Mouse (Mus musculus) CD4-positive helper T cell, adult 2 months (primary cell): ENCODE measurements at regions not wholly inside any gene's neighbourhood (a gene's known extent, or its start where the extent isn't known, plus 50 kb on each side); places are given as distances from the start of the nearest gene placed in this dataset.

Experiments used
- DNase-seq: peaks from one replicate; pipeline ENCODE4 v3.0.0-alpha.2; 2012; ENCODE audit warnings: low read depth, missing footprints, low spot score

- no peak for DNase-seq
Observed at GRCm38 (mm10) chr4:131097421-131097820, 153.2 kb downstream of the Matn1 start.

GRCm38 (mm10) chr4:131100093-131100795 is 156.1 kb downstream of the Matn1 start:
- no peak for DNase-seq

DNA sequence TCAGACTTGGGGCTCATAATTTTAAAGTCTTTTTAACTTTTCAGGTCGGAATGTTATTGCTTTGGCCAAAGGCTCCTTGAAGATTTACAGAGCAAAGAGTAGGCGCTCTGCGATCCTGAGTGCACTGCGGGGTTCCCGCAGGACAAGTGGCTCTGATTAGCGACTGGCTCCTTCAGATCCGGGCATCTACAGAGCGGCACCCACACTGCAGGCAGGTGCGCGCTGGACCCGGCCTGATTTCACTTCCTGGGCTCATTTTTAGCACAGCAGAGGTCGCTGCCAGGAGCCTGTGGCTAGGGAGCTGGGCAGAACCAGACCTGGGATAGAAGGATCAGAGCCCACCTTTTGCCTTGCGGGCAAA is 156.6 kb downstream of the Matn1 start:
- no peak for DNase-seq

GRCm38 (mm10) chr4:131102163-131102562 is 158.0 kb downstream of the Matn1 start:
- no peak for DNase-seq

- DNase-seq, result no peak
Observed at GRCm38 (mm10) chr4:131107127-131107857, 163.1 kb downstream of the Matn1 start.

- DNase-seq, result no peak
Observed at GRCm38 (mm10) chr4:131112536-131112935, 168.4 kb downstream of the Matn1 start.

GRCm38 (mm10) chr4:131113727-131114303 is 169.6 kb downstream of the Matn1 start:
- DNase-seq, result no peak

GRCm38 (mm10) chr4:131115247-131115646 is 171.1 kb downstream of the Matn1 start:
- peak; percentile 15 for DNase-seq

- no peak for DNase-seq
Observed at GRCm38 (mm10) chr4:131118586-131118985, 174.4 kb downstream of the Matn1 start.

GRCm38 (mm10) chr4:131119621-131120020 is 175.4 kb downstream of the Matn1 start:
- DNase-seq, result no peak

DNA sequence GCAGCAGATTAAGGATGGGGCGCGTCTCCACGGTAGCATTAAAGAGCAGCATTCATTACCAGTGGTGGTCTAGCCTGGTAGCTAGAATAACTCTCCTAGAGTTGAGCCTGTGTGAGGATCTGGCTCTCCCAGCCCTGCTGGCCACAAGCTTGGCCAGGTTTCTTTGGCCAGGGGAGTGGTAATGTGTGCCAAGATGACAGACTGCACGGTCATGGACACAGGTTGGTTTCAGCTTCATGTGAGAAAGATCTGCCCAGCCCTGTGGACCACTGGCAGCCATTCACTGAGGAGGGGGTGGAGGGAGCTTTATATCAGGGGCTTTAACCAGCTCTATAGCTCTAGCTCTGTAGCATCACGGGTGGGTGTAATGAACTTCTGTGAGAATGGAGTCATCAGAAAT is 176.5 kb downstream of the Matn1 start:
- no peak for DNase-seq

GRCm38 (mm10) chr4:131125975-131126374 is 181.8 kb downstream of the Matn1 start:
- no peak for DNase-seq

- no peak for DNase-seq
Observed at GRCm38 (mm10) chr4:131126901-131127300, 182.7 kb downstream of the Matn1 start.

- no peak for DNase-seq
Observed at GRCm38 (mm10) chr4:131128646-131129045, 184.5 kb downstream of the Matn1 start.

- DNase-seq, result no peak
Observed at GRCm38 (mm10) chr4:131132201-131132600, 188.0 kb downstream of the Matn1 start.

DNA sequence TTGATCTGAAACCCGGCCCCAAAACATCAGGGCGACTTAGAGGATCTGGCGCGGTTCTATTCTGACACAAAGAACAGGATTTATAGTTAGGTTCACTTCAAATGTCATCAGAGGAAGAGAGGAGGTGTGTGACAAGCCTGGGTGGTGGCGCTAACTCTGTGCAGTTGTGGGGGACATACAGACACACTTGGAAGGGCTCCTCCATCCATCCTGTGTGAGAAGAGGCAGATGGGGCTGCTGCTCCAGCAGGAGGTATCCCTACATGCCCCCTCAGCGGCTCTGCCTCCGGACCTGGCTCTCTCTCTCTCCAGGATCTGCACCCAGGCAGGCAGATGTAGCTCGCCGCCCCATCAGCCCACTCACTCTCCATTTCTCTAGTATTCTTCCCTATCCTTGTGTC is 188.6 kb downstream of the Matn1 start:
- DNase-seq, result no peak

DNA sequence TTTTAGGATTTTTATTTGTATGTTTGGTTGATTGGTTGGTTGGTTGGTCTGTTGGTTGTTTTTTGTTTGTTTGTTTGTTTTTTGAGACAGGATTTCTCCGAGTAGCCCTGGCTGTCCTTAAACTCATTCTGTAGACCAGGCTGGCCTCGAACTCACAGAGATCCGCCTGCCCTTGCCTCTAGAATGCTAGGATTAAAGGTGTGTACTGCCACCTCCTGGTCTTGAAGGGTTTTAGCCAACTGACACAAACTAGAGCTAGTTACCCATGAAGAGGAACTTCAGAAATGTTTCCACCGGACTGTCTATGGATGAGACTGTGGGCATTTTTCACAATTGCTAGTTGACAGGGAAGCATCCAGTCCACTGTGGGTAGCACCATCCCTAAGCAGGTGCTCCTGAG is 191.7 kb downstream of the Matn1 start:
- DNase-seq, result no peak

DNA sequence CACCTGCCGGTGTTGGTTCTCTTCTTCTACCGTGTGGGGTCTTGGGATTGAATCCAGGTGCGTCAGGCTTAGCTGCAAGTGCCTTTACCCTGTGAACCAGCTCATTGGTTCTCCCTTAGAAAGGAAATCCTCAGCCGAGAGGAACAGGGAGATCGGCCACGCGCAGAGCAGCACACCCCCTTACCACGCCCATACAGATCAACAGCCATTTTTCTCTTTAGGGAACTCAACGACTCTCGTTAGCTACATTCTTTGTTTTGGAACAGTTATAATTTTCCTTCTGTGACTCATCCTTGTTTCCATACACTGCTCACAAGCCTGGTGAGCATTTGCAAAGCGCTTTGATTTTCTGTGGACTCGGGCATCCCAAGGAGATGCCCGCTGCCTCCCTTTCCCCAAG is 194.7 kb downstream of the Matn1 start:
- DNase-seq, result no peak

GRCm38 (mm10) chr4:131141890-131142465 is 197.8 kb downstream of the Matn1 start:
- DNase-seq, result no peak

DNA sequence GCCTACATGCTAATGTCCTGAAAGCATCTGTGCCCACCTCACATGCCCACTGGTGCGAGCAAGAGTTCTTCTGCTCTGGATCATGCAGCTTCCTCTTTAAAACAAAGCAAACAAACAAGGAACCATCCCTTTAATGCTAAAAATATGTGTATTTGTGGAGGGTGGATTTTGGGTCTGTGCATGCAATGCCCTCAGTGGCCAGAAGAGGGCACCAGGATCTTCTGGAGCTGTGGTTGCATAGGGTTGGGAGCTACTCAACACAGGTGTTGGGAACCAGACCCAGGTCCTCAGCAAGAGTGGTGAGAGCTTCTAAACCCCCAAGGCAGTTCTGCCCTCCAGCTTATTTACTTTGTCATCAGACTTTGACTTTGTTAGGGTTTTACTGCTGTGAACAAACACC is 201.3 kb downstream of the Matn1 start:
- DNase-seq, result peak; percentile 11

GRCm38 (mm10) chr4:131148042-131148747 is 204.0 kb downstream of the Matn1 start:
- DNase-seq, result no peak

- no peak for DNase-seq
Observed at GRCm38 (mm10) chr4:131149466-131149865, 205.3 kb downstream of the Matn1 start.
